Mouse (Mus musculus) splenic B cell, adult 2 months (primary cell): ENCODE results near the gene Nupr1.

ENCODE experiments used
- DNase-seq: peaks from one replicate; pipeline ENCODE4 v3.0.0-alpha.2; 2011; ENCODE audit warnings: low read depth, low spot score
- H3K27me3 ChIP-seq: 2 replicates; pipeline ENCODE4 v1.6.1; 2012; ENCODE audit warnings: mild to moderate bottlenecking, low read length, moderate library complexity, mixed read lengths; ENCODE audit not compliant: control insufficient read depth, poor library complexity, insufficient read depth, severe bottlenecking
- H3K36me3 ChIP-seq: 2 replicates; pipeline ENCODE4 v1.6.1; 2012; ENCODE audit warnings: mild to moderate bottlenecking, low read length, moderate library complexity, mixed read lengths; ENCODE audit not compliant: control insufficient read depth, poor library complexity, insufficient read depth, severe bottlenecking

Nupr1 gene

DNA sequence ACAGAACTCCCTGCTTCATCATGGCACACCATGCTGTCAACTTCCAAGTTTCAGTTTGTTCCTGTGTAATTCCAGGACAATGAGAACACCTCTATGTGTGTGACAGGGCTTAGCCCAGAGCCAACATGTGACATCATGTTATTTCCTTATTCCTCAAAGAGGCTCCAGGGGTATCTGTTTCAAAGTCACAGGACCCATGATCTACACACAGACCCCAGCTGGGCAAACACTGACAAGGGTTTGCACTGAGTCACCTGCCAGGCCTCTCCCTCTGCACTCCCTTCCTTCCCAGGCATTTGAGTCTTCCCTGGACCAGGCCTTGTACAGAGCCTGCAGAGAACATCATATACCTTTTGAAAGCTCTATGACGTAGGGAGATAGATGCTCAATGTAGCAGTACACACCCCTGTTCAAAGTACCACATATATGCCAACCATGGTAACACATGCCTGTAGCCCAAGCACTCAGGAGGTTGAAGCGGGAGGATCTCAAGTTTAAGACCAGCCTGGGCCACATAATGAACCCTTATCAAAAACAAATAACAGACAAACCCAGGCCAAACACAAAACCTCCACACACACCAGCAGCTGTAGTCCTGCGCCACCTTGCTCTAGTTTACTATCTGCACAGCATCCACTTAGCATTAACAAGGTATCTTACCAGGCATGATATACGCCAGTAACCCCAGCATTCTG is at the start of gene Nupr1:
Gene Nupr1 (minus strand): TSS at position 38 of the 695 bp plus-strand sequence.
- no peak for DNase-seq
- Histone ChIP-seq H3K27me3 (no peaks in the 10 kb centered on the region), H3K36me3 (no peaks in the 10 kb centered on the region)

DNA sequence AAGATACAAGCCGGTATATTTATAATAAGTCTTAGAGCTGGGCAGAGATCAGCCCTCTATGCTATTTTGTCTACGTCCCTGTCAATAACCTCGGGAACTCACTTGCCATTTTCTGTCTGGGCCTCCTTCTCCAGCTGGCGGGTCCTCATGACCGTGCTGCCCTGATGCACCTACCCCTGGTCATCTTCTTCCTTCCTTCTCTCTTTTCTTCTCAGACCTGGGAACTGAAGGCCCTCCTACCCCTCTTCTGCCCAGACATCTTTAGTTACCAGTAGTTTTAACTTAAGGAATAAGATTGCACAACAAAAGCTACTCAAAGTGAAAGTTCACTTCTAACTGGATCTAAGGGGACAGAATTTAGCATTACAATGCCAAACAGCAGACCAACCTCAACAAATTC is 49.0 kb upstream of the Nupr1 start:
- H3K36me3 ChIP-seq: 0 out of 2 replicates have a peak, but pooled peaks cover 1% of the 10 kb centered on the region
- H3K27me3 ChIP-seq: no peaks in the 10 kb centered on the region
- DNase-seq: no peak

GRCm38 (mm10) chr7:126678545-126679341 is 48.1 kb upstream of the Nupr1 start:
- 0 out of 2 replicates have a peak, but pooled peaks cover 1% of the 10 kb centered on the region for H3K36me3 ChIP-seq
- DNase-seq: no peak

DNA sequence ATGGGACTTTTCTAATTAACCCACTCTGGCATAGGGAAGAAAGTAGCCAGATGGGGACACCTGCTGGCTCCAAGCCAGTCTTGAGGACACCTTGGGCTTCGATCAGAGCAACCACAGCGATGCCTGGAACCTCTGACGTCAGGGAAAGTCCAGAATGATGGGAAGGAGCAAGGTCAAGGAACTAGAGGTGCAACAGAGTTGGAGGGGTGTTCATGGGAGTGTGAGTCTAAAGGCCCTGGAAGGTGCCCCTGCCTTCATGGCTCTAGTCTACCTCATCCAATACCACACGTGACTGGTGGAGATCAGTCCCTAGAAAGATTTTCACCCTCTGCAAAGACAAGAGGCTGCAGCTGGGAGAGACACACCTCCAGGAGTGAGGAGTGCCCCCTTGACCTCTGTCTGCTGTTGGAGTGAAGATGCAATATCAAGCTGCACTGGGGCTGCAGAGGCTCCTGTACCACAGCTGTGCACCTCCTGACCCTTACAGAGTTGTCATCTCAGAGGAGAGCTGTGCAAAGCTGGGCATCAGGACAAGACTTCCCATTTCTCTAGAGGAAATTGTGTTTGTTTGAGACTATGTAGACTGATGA is 46.1 kb upstream of the Nupr1 start:
- Histone ChIP-seq H3K36me3 (peaks cover 3% of the 10 kb centered on the region; the same call in 1 of the 2 replicates), H3K27me3 (no peaks in the 10 kb centered on the region)
- DNase-seq: no peak

More at GRCm38 (mm10) chr7:126678545-126679341, 48.1 kb upstream of the Nupr1 start:
- H3K27me3 ChIP-seq: no peaks in the 10 kb centered on the region

DNA sequence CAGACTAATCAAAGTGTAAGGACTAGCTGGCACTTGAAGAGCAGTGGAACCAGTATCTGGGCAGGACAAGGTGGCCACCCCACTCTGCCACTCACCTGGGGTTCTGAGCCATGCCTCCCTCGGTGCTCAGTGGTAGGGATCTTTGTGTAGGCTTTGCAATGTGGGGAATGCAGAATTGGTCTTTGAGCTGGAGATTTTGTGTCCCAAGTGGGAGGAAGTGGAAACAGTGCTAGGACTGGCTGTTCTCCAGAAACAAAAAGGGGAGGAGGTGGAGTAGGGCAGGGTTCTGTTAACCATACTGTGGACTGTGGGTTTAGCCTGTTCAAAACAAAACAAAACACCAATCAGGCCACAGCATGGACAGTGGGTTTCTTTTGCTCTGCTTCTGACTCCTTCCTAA is 45.5 kb upstream of the Nupr1 start, which contains the start of gene Sult1a1:
Gene Sult1a1 (minus strand): TSS at position 226 of the 400 bp plus-strand sequence.
- no peak for DNase-seq
- H3K27me3 ChIP-seq: no peaks in the 10 kb centered on the region
- H3K36me3 ChIP-seq: peaks cover 4% of the 10 kb centered on the region; the same call in 1 of the 2 replicates

DNA sequence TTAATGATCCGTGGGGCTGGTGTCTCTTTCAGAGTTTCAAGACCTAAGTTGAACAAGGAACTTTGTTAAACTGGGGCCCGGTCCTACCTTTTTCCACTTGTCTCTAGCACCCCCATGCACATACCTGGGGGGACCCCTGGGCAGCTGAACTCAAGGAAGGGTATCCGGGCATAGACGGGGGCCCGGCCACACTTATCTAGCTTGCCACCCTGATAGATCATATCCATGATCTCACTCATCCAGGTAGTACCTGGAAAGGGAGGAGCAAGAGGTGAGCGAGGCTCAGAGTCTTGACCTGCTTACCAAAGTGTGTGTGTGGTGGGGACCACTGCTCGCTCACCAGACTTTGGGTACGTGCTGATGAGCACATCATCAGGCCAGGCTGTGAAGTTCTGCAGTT is 44.4 kb upstream of the Nupr1 start:
- peaks cover 4% of the 10 kb centered on the region; the same call in 1 of the 2 replicates for H3K36me3 ChIP-seq
- H3K27me3 ChIP-seq: no peaks in the 10 kb centered on the region
- DNase-seq: no peak

GRCm38 (mm10) chr7:126672111-126672510 is 41.5 kb upstream of the Nupr1 start:
- no peak for DNase-seq
- Histone ChIP-seq H3K27me3 (no peaks in the 10 kb centered on the region), H3K36me3 (peaks cover 3% of the 10 kb centered on the region; the same call in 1 of the 2 replicates)

GRCm38 (mm10) chr7:126670152-126670551 is 39.5 kb upstream of the Nupr1 start:
- DNase-seq: no peak
- Histone ChIP-seq H3K36me3 (peaks cover 7% of the 10 kb centered on the region), H3K27me3 (no peaks in the 10 kb centered on the region)

DNA sequence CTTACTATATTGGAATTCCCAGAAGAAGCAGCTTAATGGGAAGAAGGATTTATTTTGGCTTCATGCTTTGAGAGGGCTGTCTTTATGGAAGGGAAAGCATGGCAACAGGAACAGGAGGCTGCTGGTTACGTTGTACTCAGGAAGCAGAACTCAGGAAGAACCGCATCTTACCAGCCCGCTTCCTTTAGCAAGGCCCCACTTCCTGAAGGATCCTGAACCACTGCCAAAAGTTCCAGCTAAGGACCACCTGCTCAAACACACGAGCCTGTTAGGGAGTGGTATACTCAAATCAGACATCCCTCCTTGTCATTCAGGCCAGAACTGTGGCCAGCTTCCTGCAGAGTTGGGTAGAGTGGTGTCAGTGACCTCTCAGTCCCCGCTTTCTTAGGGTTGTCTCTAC is 37.8 kb upstream of the Nupr1 start:
- DNase-seq: no peak
- Histone ChIP-seq H3K36me3 (peaks cover 7% of the 10 kb centered on the region), H3K27me3 (no peaks in the 10 kb centered on the region)

GRCm38 (mm10) chr7:126667495-126668090 is 36.9 kb upstream of the Nupr1 start:
- Histone ChIP-seq H3K36me3 (peaks cover 9% of the 10 kb centered on the region), H3K27me3 (no peaks in the 10 kb centered on the region)
- DNase-seq: no peak

- Histone ChIP-seq H3K27me3 (no peaks in the 10 kb centered on the region), H3K36me3 (peaks cover 7% of the 10 kb centered on the region; the same call in 1 of the 2 replicates)
- DNase-seq: no peak
These were observed 34.6 kb upstream of the Nupr1 start for GRCm38 (mm10) chr7:126665269-126665668.

DNA sequence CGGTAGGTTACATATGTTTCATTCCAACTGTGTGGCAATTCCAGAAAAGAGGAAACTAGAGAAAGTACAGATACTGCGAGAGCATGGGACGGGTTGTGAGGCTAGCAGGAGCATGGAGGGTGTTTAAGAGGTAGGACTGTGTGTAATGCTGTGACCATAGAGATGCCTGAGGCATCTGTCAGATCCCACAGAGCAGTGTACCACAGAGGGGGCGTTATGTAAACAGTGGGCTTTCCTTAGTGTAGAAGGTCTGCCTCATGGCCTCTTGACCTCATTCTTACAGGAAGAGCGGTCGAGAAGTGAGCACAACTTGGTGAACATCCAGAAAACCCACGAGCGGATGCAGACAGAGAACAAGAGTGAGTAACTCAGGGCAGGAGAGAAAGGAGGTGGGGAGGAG is 33.0 kb upstream of the Nupr1 start:
- H3K27me3 ChIP-seq: no peaks in the 10 kb centered on the region
- no peak for DNase-seq
- H3K36me3 ChIP-seq: peaks cover 7% of the 10 kb centered on the region; the same call in 1 of the 2 replicates

DNA sequence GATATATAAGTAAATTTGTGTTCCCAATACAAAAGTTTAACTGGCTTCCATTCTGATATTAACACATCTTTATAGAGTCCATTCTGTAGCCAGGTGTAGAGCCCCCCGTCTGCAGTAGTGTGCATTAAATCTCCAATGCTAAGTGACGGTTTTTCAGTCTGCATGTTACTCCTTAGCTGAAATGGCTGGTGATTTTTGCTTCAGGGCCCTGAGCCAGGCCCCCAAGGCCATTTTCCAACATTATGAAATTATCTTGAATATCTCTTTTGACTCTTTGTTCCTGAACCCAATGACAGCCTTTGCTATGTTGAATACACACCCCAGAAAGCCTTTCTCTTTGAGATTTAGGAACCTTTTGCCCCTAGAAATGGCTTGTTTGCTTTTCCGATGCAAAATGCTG is 29.1 kb upstream of the Nupr1 start:
- no peak for DNase-seq
- Histone ChIP-seq H3K36me3 (peaks cover 2% of the 10 kb centered on the region; the same call in 1 of the 2 replicates), H3K27me3 (no peaks in the 10 kb centered on the region)

DNA sequence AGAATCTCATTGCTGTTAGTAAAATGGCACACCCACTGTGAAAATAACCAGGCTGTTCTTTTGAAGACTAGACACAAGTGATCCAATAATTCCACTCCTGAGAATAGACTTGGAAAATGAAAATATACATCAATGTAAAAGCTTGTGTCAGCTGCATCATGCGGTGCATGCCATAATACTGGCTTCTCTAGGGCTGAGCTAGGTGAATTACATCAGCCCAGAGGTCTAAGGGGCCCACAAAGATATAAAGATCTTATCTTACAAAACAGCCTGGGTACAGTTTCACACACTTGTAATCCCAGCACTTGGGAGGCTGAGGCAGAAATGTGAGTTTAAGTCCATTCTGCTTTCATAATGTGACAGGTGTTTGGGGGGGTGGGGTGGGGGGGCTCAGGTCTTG is 26.9 kb upstream of the Nupr1 start:
- DNase-seq: no peak

More for the DNA sequence above, 26.9 kb upstream of the Nupr1 start:
- Histone ChIP-seq H3K36me3 (peaks cover under 1% of the 10 kb centered on the region; the same call in 1 of the 2 replicates), H3K27me3 (no peaks in the 10 kb centered on the region)
